Mouse (Mus musculus): ENCODE measurements at regions not wholly inside any gene's neighbourhood (a gene's known extent, or its start where the extent isn't known, plus 50 kb on each side); places are given as distances from the start of the nearest gene placed in this dataset.

DNA sequence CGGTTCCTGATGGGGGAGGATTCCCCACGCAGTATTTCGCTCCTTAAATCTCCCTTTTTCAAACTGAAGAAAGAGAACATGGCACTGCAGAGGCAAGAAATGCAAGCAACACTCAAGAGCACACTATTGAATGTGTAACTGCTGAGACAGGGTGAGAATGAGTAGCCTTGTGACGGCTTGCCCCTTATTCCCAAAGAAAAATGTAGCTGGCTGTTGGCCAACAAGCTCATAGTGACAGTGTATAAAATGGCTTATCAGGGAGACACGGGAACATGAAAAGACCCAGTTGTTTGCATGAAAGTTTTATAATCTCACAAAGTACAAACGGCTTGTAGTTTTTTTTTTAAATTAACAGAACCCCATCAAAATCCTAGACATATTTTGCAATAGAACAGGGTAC, 130.8 kb upstream of the Arglu1 start:
- TF ChIP-seq NANOG (IDR thresholded peaks at IDR 0.05; ENCODE audit: borderline replicate concordance, low read length), result no peak
- TF ChIP-seq CTCF (conservative IDR thresholded peaks at IDR 0.05; ENCODE audit: low read length), result no peak
